Mouse (Mus musculus): ENCODE results near the gene Nmnat1.

GRCm38 (mm10) chr4:149484566-149484965 lies 436 bp downstream of the Nmnat1 start:
- TF ChIP-seq MAFK (IDR thresholded peaks at IDR 0.05; ENCODE audit: insufficient replicate concordance, low read length) (no peak), ZNF384 (IDR thresholded peaks at IDR 0.05; ENCODE audit: low read depth, low read length) (no peak), CTCF (conservative IDR thresholded peaks at IDR 0.05 in 1 of 2, IDR thresholded peaks at IDR 0.05 in 1 of 2; ENCODE audit: low read depth in 2 of 2, low read length in 2 of 2) (no peak), ZKSCAN1 (IDR thresholded peaks at IDR 0.05; ENCODE audit: borderline replicate concordance, low read depth, low read length) (no peak), CHD1 (IDR thresholded peaks at IDR 0.05; ENCODE audit: low read depth, low read length) (no peak), POLR2A (IDR thresholded peaks at IDR 0.05; ENCODE audit: low read depth, low read length) (no peak), USF2 (conservative IDR thresholded peaks at IDR 0.05; ENCODE audit: low read depth, low read length) (no peak), MAX (IDR thresholded peaks at IDR 0.05; ENCODE audit: low read length) (no peak), NELFE (IDR thresholded peaks at IDR 0.05; ENCODE audit: low read depth, low read length) (no peak)

Measured in CH12.LX (cell line).